Mouse (Mus musculus) liver, embryonic 14.5 days (tissue): ENCODE data around the gene Smchd1. TPM values are rescaled to one million over a fixed set of nuclear protein-coding genes. Genes with fewer than 3 reads are reported as not detected.

ENCODE experiments used
- ATAC-seq: fragments of 200-750 bp; cut with Nextera tagmentation; 2 replicates; pipeline ENCODE4 v1.8.0; 2017; ENCODE audit warnings: moderate number of reproducible peaks, mild to moderate bottlenecking, moderate library complexity; ENCODE audit not compliant: insufficient read depth
- DNase-seq, 3 experiments: peaks; one replicate each; pipeline ENCODE4 v3.0.0-alpha.2; 2012 to 2013; ENCODE audit warnings: low read depth in 3 of 3, low spot score in 3 of 3
- H3K27ac ChIP-seq: fragments of 300-500 bp; sonication (generic); 2 replicates; pipeline ENCODE4 v1.5.1; 2014; ENCODE audit warnings: moderate library complexity, mild to moderate bottlenecking, control low read depth, inconsistent platforms
- H3K27me3 ChIP-seq: fragments of 300-500 bp; sonication (generic); 2 replicates; pipeline ENCODE4 v1.6.1; 2014; ENCODE audit warnings: mild to moderate bottlenecking, low read length, moderate library complexity; ENCODE audit not compliant: control insufficient read depth, insufficient read depth
- H3K36me3 ChIP-seq: fragments of 300-500 bp; sonication (generic); replicated peaks from 2 replicates; pipeline ENCODE4 v1.6.1; 2014; ENCODE audit warnings: low read depth; ENCODE audit not compliant: control insufficient read depth, insufficient read depth
- H3K4me1 ChIP-seq, 2 experiments: fragments of 200-500 bp in 1 of 2; fragments of 300-500 bp in 1 of 2; sonication (generic) in 1 of 2; replicated peaks; 2 replicates each; pipeline ENCODE4 v1.6.1; 2012 to 2014; ENCODE audit warnings: antibody characterized with exemption in 1 of 2, inconsistent platforms in 1 of 2, low read length in 1 of 2; ENCODE audit not compliant: control insufficient read depth in 2 of 2, insufficient read depth in 2 of 2
- H3K4me2 ChIP-seq: fragments of 300-500 bp; sonication (generic); 2 replicates; pipeline ENCODE4 v1.6.1; 2014; ENCODE audit warnings: low read depth, mild to moderate bottlenecking, control low read depth, moderate library complexity
- H3K4me3 ChIP-seq, 2 experiments: fragments of 200-500 bp in 1 of 2; fragments of 300-500 bp in 1 of 2; sonication (generic) in 1 of 2; 2 replicates each; pipeline ENCODE4 v1.5.1; 2012 to 2014; ENCODE audit warnings: low read depth in 2 of 2, low read length in 2 of 2, mild to moderate bottlenecking in 2 of 2, control low read depth in 1 of 2, inconsistent platforms in 1 of 2, moderate library complexity in 1 of 2; ENCODE audit not compliant: insufficient read depth in 1 of 2
- H3K9ac ChIP-seq: fragments of 300-500 bp; sonication (generic); replicated peaks from 2 replicates; pipeline ENCODE4 v1.6.1; 2014; ENCODE audit warnings: mild to moderate bottlenecking, control low read depth, moderate library complexity
- H3K9me3 ChIP-seq: fragments of 300-500 bp; sonication (generic); 2 replicates; pipeline ENCODE4 v1.6.1; 2016; ENCODE audit warnings: low read length, mixed read lengths; ENCODE audit not compliant: control insufficient read depth
- CTCF ChIP-seq: IDR thresholded peaks from 2 replicates; pipeline ENCODE4 v1.5.1; 2016; ENCODE audit warnings: antibody characterized with exemption, low read depth, control low read depth
- EP300 ChIP-seq: IDR thresholded peaks from 2 replicates; pipeline ENCODE4 v1.6.1; 2016; ENCODE audit warnings: antibody characterized with exemption, low read depth
- WGBS: fragments of 180-500 bp; shearing (Covaris S2); extraction: QIAGEN DNeasy Blood & Tissue Kit; methylation state at CpG from one replicate; pipeline ENCODE4 v1.1.7; 2014; ENCODE audit not compliant: insufficient replicate concordance; 5-methylcytosine and 5-hydroxymethylcytosine counted together
- polyA plus RNA-seq, 2 experiments: library from polyadenylated mRNA; depleted of rRNA in 1 of 2; stranded (reverse) in 1 of 2; unstranded in 1 of 2; fragments of >200 nt; fragmentation: Nextera tagmentation in 1 of 2; extraction: Ambion mirVana in 1 of 2; gene quantifications; 2 replicates each; pipeline versions ENCODE4 v1.2.1 to v1.2.3; 2012 to 2014

The Smchd1 gene
- polyA plus RNA-seq, 2 experiments, result 19.9 to 38.0 TPM

DNA sequence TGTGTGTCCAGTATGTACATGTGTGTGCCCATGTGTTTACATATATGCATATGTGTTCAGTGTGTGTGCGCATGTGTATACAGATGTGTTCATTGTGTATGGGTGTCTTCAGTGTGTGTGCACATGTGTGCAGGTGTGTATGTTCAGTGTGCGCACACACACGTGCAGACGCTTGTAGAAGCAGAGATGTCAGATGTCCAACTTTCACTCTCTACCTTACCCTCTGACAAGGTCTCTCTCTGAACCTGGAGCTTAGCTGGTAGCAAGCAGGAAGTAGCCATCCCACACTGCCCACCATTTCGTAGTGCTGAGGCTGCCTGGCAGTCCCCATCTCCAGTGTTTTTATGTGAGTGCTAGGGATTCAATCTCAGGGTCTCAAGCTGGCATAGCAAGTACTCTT, 166.8 kb downstream of the Smchd1 start:
- Histone ChIP-seq H3K27ac (no peak overlapping the region), H3K9me3 (no peaks in the 10 kb centered on the region), H3K9ac (no peak overlapping the region), H3K27me3 (no peaks in the 10 kb centered on the region; the same call in 1 of the 2 replicates), H3K36me3 (no peaks in the 10 kb centered on the region; the same call in 1 of the 2 replicates), H3K4me3 (no peak overlapping the region), H3K4me1 (peaks cover 10 to 17% of the 10 kb centered on the region in 2 experiments), H3K4me2 (no peak overlapping the region)
- DNase-seq, result no peak
- no peak for ATAC-seq
- TF ChIP-seq CTCF (no peak), EP300 (no peak)
- 89% methylated on average over 5 of the region's 5 CpGs for WGBS

DNA sequence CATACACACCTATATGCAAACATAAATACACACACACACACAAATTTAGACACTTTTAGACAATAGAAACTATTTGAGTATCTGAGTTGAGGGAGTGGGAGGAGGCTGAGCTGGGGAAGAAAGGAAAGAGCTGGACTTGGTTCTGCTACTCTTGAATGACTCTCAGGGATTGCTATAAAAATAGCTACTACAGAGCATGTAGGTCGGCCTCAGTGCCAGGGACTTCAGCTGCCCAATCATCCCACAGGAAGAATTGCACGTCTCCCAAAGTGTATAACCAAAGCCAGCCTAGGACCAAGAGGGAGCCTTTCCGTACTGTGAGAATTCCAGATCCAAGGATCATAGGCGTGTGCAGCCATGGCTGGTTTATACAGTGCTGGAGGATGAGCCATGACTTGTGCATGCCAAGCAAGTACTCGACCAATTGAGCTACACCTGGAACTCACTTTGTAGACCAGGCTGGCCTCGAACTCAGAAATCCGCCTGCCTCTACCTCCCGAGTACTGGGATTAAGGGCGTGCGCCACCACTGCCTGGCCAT, 167.8 kb downstream of the Smchd1 start:
- 82% methylated on average over 10 of the region's 10 CpGs for WGBS
- Histone ChIP-seq H3K4me1 (peaks cover 10 to 17% of the 10 kb centered on the region in 2 experiments), H3K27ac (no peak overlapping the region), H3K27me3 (no peaks in the 10 kb centered on the region; the same call in 1 of the 2 replicates), H3K9me3 (no peaks in the 10 kb centered on the region), H3K4me2 (no peak overlapping the region), H3K9ac (no peak overlapping the region), H3K4me3 (no peak overlapping the region), H3K36me3 (no peaks in the 10 kb centered on the region; the same call in 1 of the 2 replicates)
- ATAC-seq (no peak), DNase-seq (no peak)
- TF ChIP-seq EP300, result no peak
- no peak for TF ChIP-seq CTCF

DNA sequence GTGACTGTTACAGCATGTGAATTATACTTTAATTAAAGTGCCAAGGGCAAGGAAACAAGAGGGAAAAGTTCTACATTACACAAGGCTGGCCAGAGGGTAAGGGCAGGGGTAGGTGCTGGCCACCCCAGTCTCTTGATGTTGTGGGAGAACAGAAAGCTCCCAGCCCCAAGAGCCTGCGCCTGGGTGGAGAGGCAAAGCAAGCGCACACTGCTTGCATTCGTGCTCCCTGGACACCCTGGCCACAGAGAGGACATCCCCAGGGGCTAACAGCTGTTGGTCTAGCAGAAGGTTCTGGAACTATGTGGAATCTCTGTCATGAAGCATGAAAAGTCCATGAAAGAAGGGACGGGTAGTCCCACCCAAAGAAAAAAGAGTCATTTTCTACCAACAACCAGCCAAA, 168.4 kb downstream of the Smchd1 start:
- TF ChIP-seq EP300 (no peak), CTCF (no peak)
- H3K4me1 ChIP-seq, result peaks cover 10 to 13% of the 10 kb centered on the region in 2 experiments
- H3K4me3 ChIP-seq, result no peak overlapping the region
- no peak for ATAC-seq
- WGBS, result 81% methylated on average over 4 of the region's 4 CpGs
- H3K27ac ChIP-seq, result no peak overlapping the region
- no peaks in the 10 kb centered on the region; the same call in 1 of the 2 replicates for H3K36me3 ChIP-seq
- H3K9ac ChIP-seq, result no peak overlapping the region
- no peaks in the 10 kb centered on the region for H3K9me3 ChIP-seq
- no peak overlapping the region for H3K4me2 ChIP-seq
- DNase-seq, result no peak
- no peaks in the 10 kb centered on the region; the same call in 1 of the 2 replicates for H3K27me3 ChIP-seq

DNA sequence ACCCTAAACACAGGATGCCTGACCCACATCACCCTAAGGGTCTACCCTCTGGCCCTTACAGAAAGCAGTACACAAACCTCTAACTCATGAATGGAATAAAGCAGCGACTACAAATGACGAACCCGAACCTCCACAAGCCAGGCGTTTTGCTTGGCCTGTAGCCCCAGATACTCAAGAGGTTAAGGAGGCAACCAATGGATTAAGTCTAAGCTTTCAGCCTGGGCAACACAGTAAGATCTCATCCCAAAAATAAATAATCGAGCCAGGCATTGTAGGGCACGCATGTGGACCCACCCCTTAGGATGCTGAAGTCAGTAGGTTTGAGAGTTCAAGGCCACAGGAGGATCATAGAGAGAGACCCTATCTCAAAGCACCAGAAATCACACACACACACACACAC, 169.1 kb downstream of the Smchd1 start:
- TF ChIP-seq CTCF, result no peak
- H3K9me3 ChIP-seq, result no peaks in the 10 kb centered on the region
- H3K27ac ChIP-seq, result no peak overlapping the region
- H3K9ac ChIP-seq, result no peak overlapping the region
- WGBS, result 82% methylated on average over 6 of the region's 6 CpGs
- no peaks in the 10 kb centered on the region; the same call in 1 of the 2 replicates for H3K27me3 ChIP-seq
- no peak overlapping the region for H3K4me3 ChIP-seq
- DNase-seq, result no peak
- ATAC-seq, result no peak
- H3K4me2 ChIP-seq, result no peak overlapping the region
- peaks cover 4 to 7% of the 10 kb centered on the region in 2 experiments; a peak in 3 of 4 replicates for H3K4me1 ChIP-seq
- no peaks in the 10 kb centered on the region; the same call in 1 of the 2 replicates for H3K36me3 ChIP-seq

DNA sequence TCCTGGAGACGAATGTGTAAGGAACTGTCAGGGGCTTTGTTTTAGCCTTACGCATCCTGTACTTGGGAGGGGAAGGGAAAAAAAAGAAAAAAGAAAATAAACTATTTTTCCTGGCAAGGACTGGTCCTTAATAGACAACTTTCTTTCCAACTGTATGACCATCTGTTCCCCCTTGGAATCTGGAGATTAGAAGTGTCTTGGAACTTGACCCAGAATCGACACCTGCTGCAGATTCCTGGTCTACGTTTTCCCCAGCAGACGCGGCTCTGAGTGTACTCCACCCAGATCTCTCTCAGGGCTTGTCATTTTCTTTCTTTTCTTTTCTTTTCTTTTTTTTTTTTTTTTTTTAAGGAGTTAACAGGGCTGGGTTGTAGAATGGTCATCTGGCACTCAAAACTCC, 171.7 kb downstream of the Smchd1 start:
- H3K27ac ChIP-seq, result no peak overlapping the region
- peaks cover 0 to 5% of the 10 kb centered on the region in 2 experiments; a peak in 1 of 4 replicates for H3K4me1 ChIP-seq
- no peak overlapping the region for H3K4me2 ChIP-seq
- WGBS, result 84% methylated on average over 6 of the region's 6 CpGs
- TF ChIP-seq CTCF, result no peak
- no peak for TF ChIP-seq EP300
- no peak overlapping the region for H3K9ac ChIP-seq
- ATAC-seq, result no peak
- DNase-seq, result no peak
- no peaks in the 10 kb centered on the region for H3K9me3 ChIP-seq
- H3K27me3 ChIP-seq, result no peaks in the 10 kb centered on the region
- peaks cover 4% of the 10 kb centered on the region; the same call in 1 of the 2 replicates for H3K36me3 ChIP-seq
- H3K4me3 ChIP-seq, result no peak overlapping the region
